Mouse (Mus musculus) left cerebral cortex, postnatal 25 days (tissue): ENCODE measurements around the gene Asnsd1. TPM values are rescaled to one million over a fixed set of nuclear protein-coding genes. Genes with fewer than 3 reads are reported as not detected.
"Not testable (repeated sequence)": the region's sequence is repeated elsewhere in the genome, so short reads cannot be mapped to it uniquely, and the experiment has no call there.

Experiments used
- DNase-seq, 2 experiments: peaks; one replicate each; pipeline ENCODE4 v3.0.0; 2022; ENCODE audit warnings: low spot score in 2 of 2, mixed read lengths in 1 of 2
- intact Hi-C: fragments of 180-260 bp; cut with DNase I; formaldehyde crosslinking; loops from one replicate; pipeline ENCODE4 v1.15.1; 2025
- total RNA-seq, 2 experiments: library from RNA; stranded (reverse); gene quantifications; 2 replicates each; pipeline ENCODE4 v1.2.3; 2021

The Asnsd1 gene
- 10 to 100 TPM; 23.3 to 26.4 TPM for total RNA-seq

DNA sequence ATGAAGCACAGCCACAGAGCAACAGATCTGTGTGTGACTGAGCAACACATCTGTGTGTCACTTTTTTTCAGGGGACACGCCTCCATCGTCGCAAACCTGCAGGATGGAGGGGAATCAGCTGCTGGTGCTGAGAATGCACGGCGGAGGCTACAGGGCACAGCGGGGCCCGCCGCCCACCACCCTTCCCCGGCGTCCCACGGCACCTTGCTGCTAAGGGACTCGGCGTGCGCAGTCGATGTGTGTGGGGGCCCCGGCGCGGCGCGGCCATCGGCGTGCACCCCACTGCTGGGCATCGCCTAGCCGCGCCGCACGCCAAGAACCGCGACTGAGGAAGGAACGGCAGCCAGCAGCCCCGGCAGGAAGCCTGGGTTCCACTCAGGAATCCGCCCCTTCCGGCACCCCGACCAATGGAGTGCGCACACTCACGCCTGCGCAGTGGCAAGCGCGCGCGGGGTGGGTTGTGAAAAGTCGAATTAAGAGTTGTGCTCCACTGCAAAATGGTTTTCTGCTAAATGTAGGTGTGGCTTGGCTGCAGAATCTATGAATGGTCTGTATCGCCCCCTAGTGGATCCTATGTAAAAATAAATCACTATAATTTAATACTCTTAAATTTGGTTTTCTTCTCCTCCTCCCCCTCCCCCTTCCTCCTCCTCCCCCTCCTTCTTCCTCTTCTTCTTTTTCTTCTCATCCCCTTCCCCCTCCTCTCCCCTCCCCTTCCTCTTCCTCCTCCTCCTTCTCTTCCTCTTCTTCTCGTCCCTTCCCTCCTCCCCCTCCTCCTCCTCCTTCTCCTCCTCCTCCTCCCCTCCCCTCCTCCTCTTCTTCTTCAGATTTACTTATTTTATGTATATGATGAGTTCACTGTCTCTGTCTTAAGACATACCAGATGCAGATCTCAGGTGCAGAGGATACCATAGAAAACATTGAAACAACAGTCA, at the start of gene Asnsd1, which contains the start of the genes Asdurf and Gm28551:
TSS of gene Asnsd1 (minus strand) at position 426 of the 935 bp plus-strand sequence.
TSS of gene Asdurf (minus strand) at position 293 of the 935 bp plus-strand sequence.
TSS of gene Gm28551 (minus strand) at position 341 of the 935 bp plus-strand sequence.
- intact Hi-C loops = loop anchor here (2.0 kb wide), 1 partner anchor 300 kb away; no protein-coding TSS in a partner anchor
- DNase-seq = peak; percentile 95 to 98

DNA sequence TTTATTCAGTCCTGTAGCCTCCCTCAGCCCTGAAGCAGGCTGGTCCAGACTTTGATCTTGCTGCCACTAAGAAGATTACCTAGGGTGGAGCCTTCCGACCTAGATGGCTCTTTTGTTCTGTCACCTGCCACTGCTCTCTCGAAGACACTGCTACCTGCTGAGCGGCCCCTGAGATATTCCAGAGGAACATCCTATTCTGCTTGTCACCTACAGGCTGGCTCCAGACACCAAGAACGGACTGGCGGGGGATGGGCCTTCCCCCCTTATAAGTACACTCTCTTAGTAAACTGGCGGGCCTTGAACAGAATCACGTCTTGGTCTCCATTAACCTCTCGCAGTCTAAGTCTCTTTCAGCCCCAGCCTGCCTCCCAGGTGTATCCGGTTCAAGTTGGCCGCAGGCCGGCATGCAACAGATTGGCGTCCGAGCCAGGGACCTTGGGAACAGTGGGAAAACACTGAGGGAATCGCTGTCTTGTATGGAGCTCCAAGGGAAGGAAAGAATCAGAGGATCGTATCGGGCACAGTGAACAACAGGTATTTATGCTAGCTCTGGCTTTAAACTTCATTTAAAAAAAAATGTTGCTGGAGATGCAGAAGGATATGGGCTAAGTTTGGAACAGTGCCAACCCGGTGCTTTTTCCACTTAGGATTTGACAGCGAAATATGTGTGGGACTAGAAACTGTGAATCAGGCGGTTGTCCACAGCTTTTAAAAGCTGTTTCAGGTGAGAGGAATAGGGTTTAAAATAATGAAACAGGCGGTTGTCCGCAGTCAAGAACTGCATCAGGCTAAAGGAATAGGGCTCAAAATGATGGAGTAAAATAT, 41.6 kb upstream of the Asnsd1 start:
- intact Hi-C loops = not testable (repeated sequence)
- DNase-seq = peak; percentile 37 to 51

DNA sequence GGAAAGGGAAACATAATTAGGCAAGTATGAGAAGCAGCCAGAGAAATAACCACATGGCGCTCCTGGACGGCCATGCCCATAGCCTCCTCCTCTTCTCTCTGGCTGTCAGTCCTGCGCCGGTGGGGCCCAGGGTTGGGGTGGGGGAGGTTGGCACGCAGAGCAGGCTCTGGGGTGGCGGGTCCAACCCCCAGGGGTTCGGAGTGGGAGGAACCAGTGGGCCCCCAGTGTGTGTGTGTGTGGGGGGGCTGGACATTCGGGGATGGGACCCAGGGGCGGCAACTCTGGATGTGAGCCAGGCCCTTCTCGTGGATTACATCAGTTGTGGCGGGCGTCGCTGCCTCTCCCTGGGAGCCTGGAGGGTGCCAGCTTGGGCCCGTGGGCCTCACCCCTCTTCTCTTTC, 36.2 kb upstream of the Asnsd1 start:
- intact Hi-C loops = no loop called here
- no peak for DNase-seq

DNA sequence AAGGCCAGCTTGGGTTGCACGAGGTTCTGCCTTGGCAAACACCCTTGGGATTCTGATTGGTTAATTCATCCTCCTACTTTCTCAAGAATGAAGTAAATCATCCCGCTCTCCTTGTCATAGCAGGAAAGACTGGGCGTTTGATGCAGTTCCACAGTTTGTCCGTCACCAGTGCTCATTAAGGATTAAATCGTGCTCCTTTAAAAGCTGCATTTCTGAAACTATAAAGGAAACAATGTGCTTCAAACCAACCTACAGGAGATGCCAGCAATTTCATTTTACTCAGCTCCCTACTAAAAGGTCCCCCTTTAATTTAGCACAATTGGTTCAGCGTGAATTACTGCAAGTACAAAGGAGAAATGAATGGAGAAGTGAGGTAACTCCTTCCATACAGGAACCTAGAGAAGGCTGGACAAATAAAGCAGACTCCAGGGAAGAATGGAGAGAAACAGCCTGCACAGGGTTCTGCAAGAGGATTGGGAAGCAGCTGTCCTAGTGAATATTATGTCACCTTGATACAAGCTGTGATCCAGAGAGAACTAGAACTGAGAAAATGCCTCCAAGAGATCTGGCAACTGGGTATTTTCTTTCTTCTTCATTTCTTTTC, 31.6 kb upstream of the Asnsd1 start:
- intact Hi-C loops = no loop called here
- DNase-seq = no peak

DNA sequence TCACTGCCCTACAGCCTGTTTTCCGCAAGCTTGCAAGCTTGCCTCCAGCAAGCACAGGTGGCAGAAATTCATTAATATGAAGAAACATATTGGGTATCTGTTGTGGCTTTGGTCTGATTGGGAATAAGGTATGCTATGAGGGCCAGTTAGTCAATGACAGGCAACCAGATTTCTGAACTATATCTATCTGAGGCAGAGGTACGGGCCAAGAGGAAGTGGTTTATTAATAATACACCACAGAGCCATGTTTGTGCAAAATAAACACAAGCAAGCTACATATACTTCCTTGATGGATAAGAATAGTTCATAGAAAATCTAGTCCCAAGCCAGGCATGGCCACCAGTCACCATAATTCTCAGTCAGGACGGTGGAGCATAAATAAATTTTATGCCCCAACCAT, 25.2 kb upstream of the Asnsd1 start:
- DNase-seq = no peak
- intact Hi-C loops = no loop called here

DNA sequence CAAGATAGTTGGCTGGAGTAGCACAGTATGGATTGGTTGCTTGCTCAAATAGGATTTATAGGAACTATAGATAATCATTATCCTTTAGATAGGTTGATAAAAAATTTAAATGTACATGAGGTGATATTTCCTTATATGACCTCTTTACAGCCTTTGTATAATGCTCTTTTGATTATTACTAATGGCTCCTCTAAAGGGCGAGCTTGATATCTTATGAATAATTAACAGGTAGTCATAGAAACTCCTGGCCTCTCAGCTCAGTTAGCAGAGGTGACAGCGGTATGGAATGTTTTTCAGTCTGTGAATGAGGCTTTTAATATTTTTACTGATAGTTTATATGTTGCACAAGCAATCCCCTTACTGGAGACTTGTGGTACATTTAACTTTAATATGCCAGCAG, 23.4 kb upstream of the Asnsd1 start:
- DNase-seq, intact Hi-C loops: not testable (repeated sequence)

DNA sequence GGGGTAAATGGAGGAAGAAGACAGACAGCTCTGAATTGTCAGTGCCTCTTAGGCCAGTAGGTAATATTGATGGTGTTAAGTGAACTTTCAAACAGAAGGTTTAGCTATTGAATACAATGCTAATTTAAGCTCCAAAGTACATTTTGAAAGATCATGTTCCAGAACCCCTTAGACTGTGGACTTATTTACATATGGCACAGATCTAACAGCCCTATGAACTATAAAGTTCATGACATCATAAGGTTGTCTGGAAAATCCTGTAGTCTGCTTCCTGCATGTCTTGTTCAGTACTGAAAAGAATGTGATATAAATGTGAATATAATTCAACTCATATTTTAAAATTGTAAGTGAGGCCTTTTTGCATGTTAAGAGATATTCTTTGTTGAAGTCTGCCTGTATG, 6.4 kb upstream of the Asnsd1 start:
- no peak for DNase-seq
- intact Hi-C loops = no loop called here

DNA sequence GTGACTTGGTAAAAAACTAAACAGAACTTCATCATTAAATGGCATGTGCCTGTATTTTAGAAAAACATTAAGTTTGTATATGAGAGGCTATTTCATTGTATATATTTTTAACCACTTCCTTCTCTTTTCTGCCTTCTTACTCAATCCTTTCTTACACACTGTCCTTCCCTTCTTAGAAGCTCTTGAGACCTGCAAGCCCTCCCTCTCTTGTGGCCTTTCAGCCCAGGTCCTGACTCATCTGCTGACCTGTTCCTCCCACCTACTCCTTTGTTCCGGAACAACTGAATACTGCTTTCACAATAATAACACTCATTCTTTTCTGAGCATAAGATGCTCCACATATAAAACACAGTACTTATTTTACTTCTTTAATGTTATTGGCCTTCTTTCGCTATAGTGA, 11.5 kb downstream of the Asnsd1 start:
- intact Hi-C loops = no loop called here
- DNase-seq = no peak

DNA sequence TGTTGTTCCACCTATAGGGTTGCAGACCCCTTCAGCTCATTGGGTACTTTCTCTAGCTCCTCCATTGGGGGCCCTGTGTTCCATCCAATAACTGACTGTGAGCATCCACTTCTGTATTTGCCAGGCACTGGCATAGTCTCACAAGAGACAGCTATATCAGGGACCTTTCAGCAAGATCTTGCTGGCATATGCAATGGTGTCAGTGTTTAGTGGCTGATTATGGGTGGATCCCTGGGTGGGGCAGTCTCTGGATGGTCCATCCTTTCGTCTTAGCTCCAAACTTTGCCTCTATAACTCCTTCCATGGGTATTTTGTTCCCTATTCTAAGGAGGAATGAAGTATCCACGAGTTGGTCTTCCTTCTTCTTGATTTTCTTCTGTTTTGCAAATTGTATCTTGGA, 15.1 kb downstream of the Asnsd1 start:
- intact Hi-C loops, DNase-seq: not testable (repeated sequence)

DNA sequence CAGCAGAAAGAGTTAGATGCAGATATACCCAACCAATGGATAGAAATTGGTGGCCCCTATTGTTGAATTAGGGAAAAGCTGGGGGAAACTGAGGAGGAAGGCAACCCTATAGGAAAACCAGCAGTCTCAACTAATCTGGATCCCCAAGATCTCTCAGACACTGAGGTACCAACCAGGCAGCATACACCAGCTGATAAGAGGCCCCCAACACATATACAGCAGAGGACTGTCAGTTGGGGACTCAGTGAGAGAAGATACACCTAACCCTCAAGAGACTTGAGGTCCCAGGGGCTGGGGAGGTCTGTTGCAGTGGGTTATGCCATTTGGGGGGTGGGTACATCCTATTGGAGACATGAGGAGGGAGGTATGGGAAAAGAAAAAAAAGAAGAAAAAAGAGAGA, 17.1 kb downstream of the Asnsd1 start:
- no peak for DNase-seq
- intact Hi-C loops = no loop called here

DNA sequence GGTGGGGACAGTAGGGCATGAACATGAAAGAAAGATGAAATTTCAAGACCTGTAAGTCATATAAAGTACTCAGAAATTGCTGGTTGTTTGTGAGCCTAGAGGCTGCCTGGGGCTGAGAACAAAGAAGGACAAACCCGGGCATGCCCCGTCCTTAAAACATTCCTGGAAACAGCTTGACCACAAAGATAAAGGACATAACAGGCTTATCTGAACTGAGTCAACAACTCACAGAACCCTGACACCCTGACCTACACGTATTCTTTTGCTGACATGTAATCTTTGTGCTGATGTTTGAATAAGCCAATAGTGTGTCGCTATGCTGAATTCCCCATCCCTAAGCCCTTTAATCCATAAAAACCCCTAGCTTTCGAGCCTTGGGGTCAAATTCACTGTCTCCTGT, 19.0 kb downstream of the Asnsd1 start:
- intact Hi-C loops, DNase-seq: not testable (repeated sequence)

DNA sequence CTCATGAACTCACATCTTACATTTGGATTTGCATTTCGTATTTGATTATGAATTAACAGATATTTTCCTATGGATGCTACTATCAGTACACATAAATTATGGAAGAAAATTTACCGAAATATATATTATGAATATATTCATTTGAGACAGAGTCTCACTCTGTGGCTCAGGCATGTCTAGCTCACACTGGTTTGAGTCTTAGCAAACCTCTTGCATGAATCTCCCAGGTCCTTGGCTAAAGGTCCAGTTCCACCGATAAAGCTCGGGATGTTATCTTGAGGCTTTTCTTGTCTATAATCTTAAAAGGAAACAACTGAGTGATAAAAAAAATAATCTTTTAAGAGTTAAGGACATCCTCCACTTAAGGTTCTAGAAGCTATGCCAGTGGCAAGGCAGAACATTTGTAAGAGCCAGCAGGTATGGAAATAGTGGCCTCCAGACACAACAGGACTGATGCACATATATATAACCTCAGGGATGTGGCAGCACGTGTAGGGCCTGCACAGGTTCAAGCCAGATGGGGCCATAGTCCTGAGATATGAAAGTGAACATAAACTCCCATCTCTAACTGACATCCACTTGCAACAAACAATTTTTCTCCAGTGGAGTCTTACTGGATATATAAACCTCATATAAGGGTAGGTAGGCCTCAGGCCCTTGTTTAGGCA, 27.6 kb downstream of the Asnsd1 start:
- intact Hi-C loops = no loop called here
- no peak for DNase-seq

DNA sequence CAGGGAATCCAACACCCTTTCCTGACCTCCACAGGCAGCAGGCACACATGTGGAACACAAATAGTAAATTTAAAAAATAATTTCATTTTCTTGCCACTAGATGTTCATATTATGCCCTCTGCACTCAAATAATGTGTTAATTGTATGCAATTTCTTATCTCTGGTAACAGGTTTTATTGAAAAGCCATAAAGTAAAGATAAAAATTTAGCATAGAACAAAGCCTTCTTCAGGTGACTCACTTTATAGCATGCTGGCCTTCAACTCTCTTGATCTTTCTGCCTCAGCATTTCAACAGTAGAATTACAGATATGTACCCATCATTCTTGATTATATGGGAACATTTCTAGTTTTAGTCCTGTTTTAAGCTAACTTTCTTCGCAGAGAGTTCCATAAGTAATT, 28.3 kb downstream of the Asnsd1 start:
- intact Hi-C loops = no loop called here
- no peak for DNase-seq

DNA sequence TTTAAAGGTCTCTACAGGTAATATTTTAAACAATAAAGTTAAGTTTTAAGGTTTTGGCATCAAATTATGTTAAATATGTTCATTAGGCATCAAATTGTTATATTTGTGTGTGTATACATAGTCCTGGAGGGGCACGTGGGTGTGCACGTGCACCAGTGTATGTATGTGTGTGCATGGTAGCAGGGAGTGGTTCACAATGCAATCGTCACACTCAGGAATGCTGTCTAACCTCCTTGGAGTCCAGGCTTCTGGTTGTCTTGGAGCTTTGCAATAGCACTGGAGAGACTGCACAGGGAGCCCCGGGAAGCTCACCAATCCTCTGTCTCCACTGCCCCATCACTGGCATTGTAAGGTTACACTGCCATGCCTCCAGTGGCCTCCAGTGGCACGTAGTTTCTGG, 29.3 kb downstream of the Asnsd1 start:
- intact Hi-C loops = no loop called here

DNA sequence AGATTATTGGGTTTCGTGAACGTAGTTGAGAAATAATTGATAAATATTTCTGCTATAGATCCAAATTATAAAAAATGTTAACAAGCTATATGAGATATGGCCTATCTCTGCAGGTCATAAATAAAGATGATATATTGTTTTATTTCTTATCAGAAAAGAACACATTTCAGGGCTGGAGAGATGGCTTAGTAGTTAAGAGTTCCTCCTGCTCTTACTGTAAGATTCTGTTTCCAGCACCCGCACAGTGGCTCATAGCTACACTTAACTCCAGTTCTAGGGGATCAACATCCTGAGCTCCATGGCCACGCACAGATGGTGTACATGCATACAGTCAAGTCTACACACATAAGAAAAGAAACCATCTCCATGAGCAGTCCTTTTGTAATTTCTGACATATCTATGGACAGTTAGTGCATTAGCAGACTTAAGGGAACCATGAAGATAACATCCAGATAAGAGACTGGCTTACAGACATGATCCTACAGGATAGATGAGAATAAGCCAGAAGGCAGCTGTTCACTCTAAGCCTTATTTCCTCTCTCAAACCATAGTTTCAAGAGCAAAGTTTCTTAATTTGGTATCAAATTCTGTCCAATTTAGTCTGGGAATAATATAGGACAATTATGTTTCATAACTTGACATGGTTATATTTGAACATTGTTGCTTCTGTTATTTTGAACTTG, 30.7 kb downstream of the Asnsd1 start:
- intact Hi-C loops = no loop called here
- no peak for DNase-seq

More for the DNA sequence above, 29.3 kb downstream of the Asnsd1 start:
- no peak for DNase-seq

DNA sequence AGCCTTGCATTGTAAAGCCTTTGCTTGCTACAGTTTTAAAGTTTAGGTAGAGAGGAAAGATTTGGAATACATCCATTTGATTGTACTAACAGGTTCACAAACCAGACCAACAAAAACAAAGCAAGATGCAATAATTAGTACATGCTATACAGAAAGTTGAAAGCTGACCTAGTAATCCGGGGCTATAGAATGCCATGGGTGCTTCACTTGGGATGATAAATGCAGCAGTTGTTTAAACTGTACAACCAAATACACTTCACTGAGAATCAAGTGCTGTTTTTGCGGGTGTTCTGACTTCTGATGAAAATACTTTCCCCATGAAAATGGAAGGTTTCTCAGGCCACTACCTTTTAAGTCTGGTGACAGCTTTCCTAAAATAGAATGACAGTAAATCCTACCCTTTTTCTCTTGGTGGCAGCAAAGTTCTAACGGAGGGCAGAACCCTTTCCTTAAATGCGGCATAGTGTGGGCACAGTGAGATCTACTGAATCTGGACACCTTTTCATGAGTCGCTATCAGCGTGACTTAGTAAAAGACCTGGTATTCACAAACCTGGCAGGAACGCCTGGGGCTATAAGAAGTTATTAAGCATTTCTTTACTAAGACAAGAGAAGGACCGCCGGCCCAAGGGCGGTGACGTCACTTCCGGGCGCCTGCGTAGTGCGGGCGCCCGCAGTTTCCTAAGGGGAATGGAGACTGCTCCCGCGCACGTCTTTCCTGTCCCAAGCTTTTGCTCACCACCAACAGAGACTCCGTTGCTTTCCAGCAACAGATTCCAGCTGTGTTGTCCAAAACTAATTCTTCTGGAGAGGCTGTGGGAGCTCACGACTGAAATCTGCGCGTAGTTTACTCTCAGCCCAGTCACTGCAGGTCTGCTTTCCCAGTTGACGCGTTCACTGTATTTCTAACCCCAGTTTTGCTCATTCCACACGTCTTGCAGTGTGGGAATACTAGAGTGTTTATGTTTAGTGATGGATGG, 39.3 kb downstream of the Asnsd1 start, which contains the start of gene Osgepl1:
TSS of gene Osgepl1 (plus strand) at position 636 of the 979 bp plus-strand sequence.
- intact Hi-C loops = loop anchor here (1.0 kb wide), 1 partner anchor 16 kb away; the partner anchor contains the start of genes Gm28778, Ormdl1 and Pms1

DNA sequence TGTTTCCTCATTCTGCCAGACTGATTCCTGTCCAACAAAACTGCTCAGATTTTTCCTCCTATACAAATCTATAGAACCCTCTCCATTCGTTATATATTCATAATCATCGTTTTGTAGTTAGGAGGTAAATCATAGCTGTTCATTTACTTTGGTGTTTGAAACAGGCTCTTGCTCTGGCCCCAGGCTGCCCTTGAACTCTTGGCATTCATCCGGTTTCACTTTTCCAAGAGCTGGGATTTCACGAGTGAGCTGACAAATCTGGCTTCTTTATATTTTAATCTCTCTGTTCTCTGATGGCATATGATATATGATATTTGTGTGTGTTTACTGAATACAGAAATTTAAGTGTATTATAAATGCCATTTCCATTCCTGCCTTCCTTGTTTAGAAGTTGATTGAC, 52.0 kb downstream of the Asnsd1 start:
- intact Hi-C loops = no loop called here
- no peak for DNase-seq

More for the DNA sequence above, 39.3 kb downstream of the Asnsd1 start, which contains the start of gene Osgepl1:
- peak; percentile 87 to 88 for DNase-seq
